Mouse (Mus musculus) E14TG2a.4 (cell line): Measurements from ENCODE around the gene Npas2.

Experiments used
- H3K27me3 ChIP-seq: 2 replicates; pipeline ENCODE4 v1.6.1; 2014; ENCODE audit warnings: low read length, control low read depth; ENCODE audit not compliant: insufficient read depth
- H3K36me3 ChIP-seq: 2 replicates; pipeline ENCODE4 v1.6.1; 2014; ENCODE audit warnings: low read length, control low read depth; ENCODE audit not compliant: insufficient read depth
- H3K4me1 ChIP-seq: replicated peaks from 2 replicates; pipeline ENCODE4 v1.6.1; 2014; ENCODE audit warnings: low read depth, low read length, control low read depth
- H3K4me3 ChIP-seq: replicated peaks from 2 replicates; pipeline ENCODE4 v1.5.1; 2014; ENCODE audit warnings: mild to moderate bottlenecking, low read length
- H3K9me3 ChIP-seq: 2 replicates; pipeline ENCODE4 v1.6.1; 2014; ENCODE audit warnings: low read length, control low read depth
- CTCF ChIP-seq: conservative IDR thresholded peaks from 2 replicates; pipeline ENCODE4 v1.5.1; 2014; ENCODE audit warnings: low read length
- NANOG ChIP-seq: IDR thresholded peaks from 2 replicates; pipeline ENCODE4 v1.6.1; 2014; ENCODE audit warnings: borderline replicate concordance, low read length, mixed read lengths
- POU5F1 ChIP-seq: IDR thresholded peaks from 2 replicates; pipeline ENCODE4 v1.6.1; 2014; ENCODE audit warnings: low read length, borderline replicate concordance

Gene Npas2

DNA sequence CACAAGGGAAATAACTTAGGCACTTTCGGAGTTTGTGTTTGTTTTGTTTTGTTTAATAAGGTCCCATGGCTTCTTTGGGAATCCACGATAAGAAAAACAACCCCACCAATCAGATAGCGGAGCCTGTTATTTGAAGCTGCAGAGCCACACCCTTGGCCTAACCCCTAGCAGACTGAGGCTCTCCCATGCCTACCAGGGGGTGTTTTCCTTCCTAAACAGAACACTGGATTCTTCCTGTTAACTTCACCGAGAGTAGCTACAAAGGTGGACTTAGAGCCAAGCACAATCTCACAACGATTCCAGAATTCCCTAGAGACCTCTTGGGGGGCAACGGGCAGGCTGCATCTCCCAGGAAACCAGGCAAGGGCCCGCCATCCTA lies 169.0 kb downstream of the Npas2 start:
- TF ChIP-seq NANOG, result no peak
- H3K4me1 ChIP-seq, result peaks cover 47% of the 10 kb centered on the region
- no peaks in the 10 kb centered on the region for H3K9me3 ChIP-seq
- peaks cover 26% of the 10 kb centered on the region for H3K27me3 ChIP-seq
- H3K36me3 ChIP-seq, result no peaks in the 10 kb centered on the region
- H3K4me3 ChIP-seq, result peak overlapping the region; percentile 71

DNA sequence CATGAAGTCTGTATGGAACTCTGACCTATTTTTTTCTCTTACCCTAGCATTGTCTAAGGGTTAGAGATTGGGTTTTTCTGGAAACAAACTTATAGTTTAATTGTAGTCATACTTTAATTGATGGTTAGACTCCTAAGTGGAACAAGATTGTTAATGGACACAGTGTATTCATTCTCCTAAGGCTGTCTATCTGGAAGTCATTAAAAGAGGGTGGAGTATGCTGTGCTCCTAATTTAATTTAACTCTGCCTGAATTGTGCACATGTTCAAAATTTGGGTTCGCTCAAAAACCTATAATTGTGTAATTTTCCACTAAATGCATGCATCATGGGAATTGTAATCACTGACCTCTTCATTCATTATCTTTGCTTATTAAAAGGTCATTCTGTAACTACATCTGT lies 172.0 kb downstream of the Npas2 start:
- TF ChIP-seq NANOG (no peak), POU5F1 (no peak), CTCF (no peak)
- Histone ChIP-seq H3K36me3 (peaks cover 25% of the 10 kb centered on the region), H3K4me3 (no peak overlapping the region), H3K4me1 (peaks cover 54% of the 10 kb centered on the region), H3K27me3 (peaks cover 16% of the 10 kb centered on the region), H3K9me3 (no peaks in the 10 kb centered on the region)

DNA sequence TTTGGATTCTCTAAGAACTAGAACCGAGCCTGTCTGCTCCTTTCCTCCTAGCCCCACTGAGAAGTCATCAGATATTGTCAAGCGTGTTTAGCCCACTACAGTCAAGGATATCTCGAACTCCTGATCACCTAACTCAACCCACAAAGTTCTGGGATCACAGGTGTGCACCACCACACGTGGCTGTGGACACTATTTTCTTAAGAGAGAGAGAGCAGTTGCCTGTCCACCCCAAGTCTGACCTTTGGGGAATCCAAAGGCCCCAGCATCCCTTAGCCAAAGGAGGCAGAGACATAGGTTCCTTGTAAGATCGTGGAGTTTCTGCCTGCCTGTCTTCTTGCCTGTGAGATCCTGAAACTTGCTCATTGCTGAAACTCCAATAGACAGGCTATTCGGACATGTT lies 173.5 kb downstream of the Npas2 start:
- Histone ChIP-seq H3K9me3 (no peaks in the 10 kb centered on the region), H3K27me3 (0 out of 2 replicates have a peak, but pooled peaks cover 1% of the 10 kb centered on the region)

GRCm38 (mm10) chr1:39367601-39368266 lies 174.2 kb downstream of the Npas2 start, which contains the start of gene Rpl31:
TSS of gene Rpl31 (plus strand) at chr1:39367842.
- Histone ChIP-seq H3K27me3 (no peaks in the 10 kb centered on the region), H3K9me3 (no peaks in the 10 kb centered on the region), H3K36me3 (peaks cover 47% of the 10 kb centered on the region), H3K4me1 (peaks cover 55% of the 10 kb centered on the region), H3K4me3 (peak within 1 kb of the TSS; percentile 99)
- TF ChIP-seq CTCF, result no peak
- TF ChIP-seq NANOG, result no peak
- no peak for TF ChIP-seq POU5F1

More for the DNA sequence above, 173.5 kb downstream of the Npas2 start:
- TF ChIP-seq CTCF (no peak), POU5F1 (no peak), NANOG (no peak)
- Histone ChIP-seq H3K4me3 (peak overlapping the region; percentile 99), H3K36me3 (peaks cover 40% of the 10 kb centered on the region), H3K4me1 (peaks cover 56% of the 10 kb centered on the region)

GRCm38 (mm10) chr1:39368267-39368841 lies 174.8 kb downstream of the Npas2 start:
- Histone ChIP-seq H3K4me1 (peaks cover 50% of the 10 kb centered on the region), H3K4me3 (peak overlapping the region; percentile 99), H3K27me3 (no peaks in the 10 kb centered on the region), H3K9me3 (no peaks in the 10 kb centered on the region), H3K36me3 (peaks cover 53% of the 10 kb centered on the region)
- TF ChIP-seq NANOG (no peak), CTCF (no peak)

DNA sequence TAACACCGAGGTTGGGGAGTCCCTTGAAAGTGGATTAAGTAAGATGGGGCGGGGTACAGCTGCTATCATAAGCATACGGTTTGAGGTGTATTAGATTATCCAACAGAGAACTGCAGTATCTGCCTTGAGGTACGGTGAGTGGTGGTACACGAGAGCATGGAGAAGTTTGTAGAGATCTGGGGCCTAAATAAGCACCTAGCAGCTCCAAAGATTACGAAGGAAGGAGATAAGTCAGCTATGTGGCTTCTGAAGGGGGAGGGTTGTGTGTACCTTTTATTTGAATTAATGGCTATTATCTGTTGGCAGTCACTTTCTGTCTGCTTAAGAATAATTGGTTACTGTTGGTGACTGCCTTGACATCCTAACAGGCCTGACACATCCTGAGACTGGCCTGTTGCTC lies 176.9 kb downstream of the Npas2 start:
- TF ChIP-seq POU5F1 (no peak), NANOG (no peak), CTCF (no peak)
- peak overlapping the region; percentile 99 for H3K4me3 ChIP-seq
- peaks cover 73% of the 10 kb centered on the region for H3K36me3 ChIP-seq
- H3K4me1 ChIP-seq, result peaks cover 41% of the 10 kb centered on the region
- no peaks in the 10 kb centered on the region for H3K9me3 ChIP-seq
- H3K27me3 ChIP-seq, result no peaks in the 10 kb centered on the region

- Histone ChIP-seq H3K36me3 (peaks cover 85% of the 10 kb centered on the region), H3K4me1 (peaks cover 33% of the 10 kb centered on the region), H3K27me3 (no peaks in the 10 kb centered on the region), H3K9me3 (no peaks in the 10 kb centered on the region), H3K4me3 (no peak overlapping the region)
- no peak for TF ChIP-seq POU5F1
- TF ChIP-seq NANOG, result no peak
- no peak for TF ChIP-seq CTCF
Measured at GRCm38 (mm10) chr1:39372220-39372843, 178.8 kb downstream of the Npas2 start.

GRCm38 (mm10) chr1:39373378-39373777 lies 179.8 kb downstream of the Npas2 start:
- H3K36me3 ChIP-seq, result peaks cover 86% of the 10 kb centered on the region
- no peaks in the 10 kb centered on the region for H3K9me3 ChIP-seq
- H3K4me1 ChIP-seq, result peaks cover 33% of the 10 kb centered on the region
- no peak overlapping the region for H3K4me3 ChIP-seq
- H3K27me3 ChIP-seq, result no peaks in the 10 kb centered on the region
- no peak for TF ChIP-seq NANOG
- TF ChIP-seq POU5F1, result no peak
- no peak for TF ChIP-seq CTCF
